Mouse (Mus musculus) lung, adult 2 months (tissue): ENCODE measurements around the gene Nfkb2.

Experiments used
- CTCF ChIP-seq: fragments of 200-500 bp; IDR thresholded peaks from 2 replicates; pipeline ENCODE4 v1.5.1; 2011; ENCODE audit warnings: mild to moderate bottlenecking, low read length, control low read depth; ENCODE audit not compliant: insufficient read depth
- POLR2A ChIP-seq: fragments of 200-500 bp; IDR thresholded peaks from 2 replicates; pipeline ENCODE4 v1.6.1; 2011; ENCODE audit warnings: low read depth, mild to moderate bottlenecking, control low read depth, low read length, borderline replicate concordance; ENCODE audit errors: extremely low read depth

GRCm38 (mm10) chr19:46356701-46357138 lies 52.6 kb downstream of the Nfkb2 start:
- TF ChIP-seq CTCF (no peak), POLR2A (peak; percentile 16; the same call in 1 of the 2 replicates)
